Mouse (Mus musculus) lung, postnatal 0 days (tissue): ENCODE results near the gene Opcml.

Experiments used
- CTCF ChIP-seq: IDR thresholded peaks from 2 replicates; pipeline ENCODE4 v1.5.1; 2016; ENCODE audit warnings: antibody characterized with exemption, mild to moderate bottlenecking
- EP300 ChIP-seq: IDR thresholded peaks from 2 replicates; pipeline ENCODE4 v1.6.1; 2016; ENCODE audit warnings: antibody characterized with exemption, mild to moderate bottlenecking, control low read depth

DNA sequence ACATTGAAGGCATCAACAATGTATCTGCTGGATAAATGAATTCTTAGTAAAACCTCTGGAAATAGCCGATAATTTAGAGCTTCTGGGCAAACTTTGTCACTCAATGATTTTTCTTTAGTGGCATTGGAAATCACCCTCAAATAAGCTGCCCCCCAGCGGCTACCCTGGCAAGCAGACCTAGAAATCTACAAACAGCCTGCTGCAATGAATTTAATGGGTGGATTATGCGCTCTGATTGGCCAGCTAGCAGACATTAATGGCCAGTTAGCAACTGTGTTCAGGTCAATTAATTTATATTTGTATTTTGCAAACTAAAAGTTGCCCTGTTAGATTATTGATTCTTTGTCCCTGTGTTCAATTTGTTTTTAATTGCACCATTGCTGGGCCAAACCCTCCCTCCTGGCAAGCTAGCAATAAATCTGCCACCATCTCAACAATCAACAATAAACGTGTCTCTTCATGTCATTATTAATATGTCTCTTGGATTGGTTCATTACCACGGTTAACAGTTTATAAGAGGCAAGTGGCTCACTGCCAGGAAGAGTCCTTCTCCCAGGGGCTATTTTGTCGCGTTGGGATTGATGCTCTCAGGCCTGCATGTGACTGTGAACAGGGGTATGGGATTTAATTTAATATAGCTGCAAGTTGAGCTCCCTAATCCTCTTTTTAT, 896.5 kb downstream of the Opcml start:
- no peak for TF ChIP-seq EP300
- no peak for TF ChIP-seq CTCF
